Mouse (Mus musculus) embryo, embryonic 11 days (tissue): ENCODE results near the gene Snx20.

Source experiments
- DNase-seq: peaks from one replicate; pipeline ENCODE4 v3.0.0-alpha.2; 2015

Snx20 gene

GRCm38 (mm10) chr8:88642734-88643564 is 7.0 kb upstream of the Snx20 start:
- no peak for DNase-seq

DNA sequence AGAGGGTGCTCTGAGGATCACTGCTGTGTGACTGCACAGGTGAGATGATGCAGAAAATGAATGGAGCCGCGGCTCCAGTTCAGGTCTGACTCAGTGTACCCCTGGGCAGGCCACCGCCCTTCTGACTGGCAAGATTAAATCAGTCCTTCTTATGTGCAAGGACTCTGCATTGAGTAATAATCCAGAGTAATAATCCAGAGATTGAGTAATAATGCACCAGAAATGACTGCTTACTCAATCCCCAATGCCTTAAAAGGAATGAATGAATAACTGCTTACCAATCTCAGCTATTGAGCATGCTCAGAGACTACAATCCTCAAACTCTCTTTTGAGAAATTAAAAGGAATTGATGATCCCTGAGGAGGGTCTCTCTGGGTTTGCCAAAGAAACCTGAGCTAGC is 3.0 kb upstream of the Snx20 start:
- DNase-seq: no peak

GRCm38 (mm10) chr8:88637092-88638000 is 1.4 kb upstream of the Snx20 start:
- DNase-seq: no peak

DNA sequence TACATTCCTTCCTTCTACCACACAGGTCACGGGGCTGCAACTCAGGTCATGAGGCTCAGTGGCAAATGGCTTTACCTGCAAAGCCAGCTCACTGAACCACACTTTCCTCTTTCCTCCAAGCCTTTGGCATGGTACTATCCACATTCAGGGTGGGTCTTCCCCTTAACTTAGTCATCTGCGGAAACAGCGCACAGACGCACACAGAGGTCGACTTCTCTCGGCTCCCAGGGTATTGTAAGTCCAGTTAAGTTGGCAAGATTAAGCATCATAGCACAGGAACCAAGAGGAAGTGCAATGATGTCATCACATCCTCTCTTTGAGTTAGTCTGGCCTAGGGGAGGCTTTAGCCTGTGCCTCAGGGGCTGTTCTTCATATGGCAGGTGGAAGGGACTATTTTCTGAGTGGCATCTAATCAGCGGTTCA is 2.6 kb downstream of the Snx20 start:
- no peak for DNase-seq

- DNase-seq: no peak
Observed at GRCm38 (mm10) chr8:88631081-88631480, 4.8 kb downstream of the Snx20 start.

- no peak for DNase-seq
Observed at GRCm38 (mm10) chr8:88630225-88630624, 5.7 kb downstream of the Snx20 start.

GRCm38 (mm10) chr8:88628001-88628774 is 7.7 kb downstream of the Snx20 start:
- peak; percentile 39 for DNase-seq

DNA sequence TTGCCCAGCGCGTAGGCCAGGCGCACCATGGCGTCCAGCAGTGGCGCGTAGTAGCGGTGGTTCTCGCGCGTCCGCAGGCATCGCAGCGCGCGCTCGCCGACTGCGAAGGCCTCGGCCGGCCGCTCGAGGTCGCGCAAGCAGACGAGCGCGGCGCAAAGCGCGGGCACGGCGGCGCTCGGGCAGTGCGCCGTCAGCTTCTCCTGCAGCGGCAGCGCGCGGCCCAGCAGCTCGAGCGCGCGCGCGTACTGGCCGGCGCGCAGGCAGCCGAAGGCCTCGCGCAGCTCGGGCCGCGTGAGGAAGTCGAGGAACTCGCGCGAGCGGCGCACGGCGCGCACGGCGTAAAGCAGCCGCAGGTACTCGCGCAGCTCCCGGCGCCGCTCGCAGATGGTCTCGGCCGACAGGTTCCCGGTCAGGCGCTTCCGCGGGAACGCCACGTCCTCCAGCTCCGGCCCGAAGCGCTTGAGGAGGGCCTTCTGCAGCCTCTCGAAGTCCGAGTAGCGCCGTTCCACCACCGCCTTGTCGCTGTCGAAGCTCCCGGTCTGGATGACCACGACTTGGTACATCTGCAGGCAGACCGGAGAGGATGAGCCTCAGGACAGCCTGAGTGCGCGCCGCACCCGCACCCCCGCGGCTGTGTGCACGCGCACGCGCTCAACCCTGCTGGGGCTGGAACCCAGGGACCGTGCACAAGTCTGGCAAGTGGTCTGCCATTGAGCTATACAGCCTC is 8.5 kb downstream of the Snx20 start:
- peak; percentile 96 for DNase-seq

GRCm38 (mm10) chr8:88626940-88627264 is 9.0 kb downstream of the Snx20 start:
- no peak for DNase-seq

GRCm38 (mm10) chr8:88626433-88626832 is 9.5 kb downstream of the Snx20 start:
- no peak for DNase-seq

DNA sequence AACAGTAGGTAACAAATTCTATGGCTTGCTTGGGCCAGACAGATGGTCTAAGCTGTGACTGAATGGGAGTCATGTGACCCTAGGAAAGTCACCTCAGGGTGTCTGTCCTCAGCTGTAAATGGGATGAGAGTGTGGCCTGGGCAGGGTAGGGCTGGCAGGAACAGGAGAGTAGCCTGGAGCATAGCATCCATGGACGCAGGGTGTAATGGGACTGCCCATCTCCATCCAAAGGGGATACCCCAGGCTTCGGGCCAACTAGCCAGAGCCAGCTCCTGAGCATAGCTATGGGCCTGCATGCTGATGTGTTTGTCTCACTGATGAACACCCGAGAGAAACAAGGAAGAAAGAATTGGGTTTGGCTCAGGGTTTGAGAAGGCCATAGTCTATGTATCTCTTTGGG is 11.7 kb downstream of the Snx20 start:
- no peak for DNase-seq

GRCm38 (mm10) chr8:88623351-88623750 is 12.6 kb downstream of the Snx20 start:
- no peak for DNase-seq

GRCm38 (mm10) chr8:88621408-88621807 is 14.5 kb downstream of the Snx20 start:
- DNase-seq: peak; percentile 82

DNA sequence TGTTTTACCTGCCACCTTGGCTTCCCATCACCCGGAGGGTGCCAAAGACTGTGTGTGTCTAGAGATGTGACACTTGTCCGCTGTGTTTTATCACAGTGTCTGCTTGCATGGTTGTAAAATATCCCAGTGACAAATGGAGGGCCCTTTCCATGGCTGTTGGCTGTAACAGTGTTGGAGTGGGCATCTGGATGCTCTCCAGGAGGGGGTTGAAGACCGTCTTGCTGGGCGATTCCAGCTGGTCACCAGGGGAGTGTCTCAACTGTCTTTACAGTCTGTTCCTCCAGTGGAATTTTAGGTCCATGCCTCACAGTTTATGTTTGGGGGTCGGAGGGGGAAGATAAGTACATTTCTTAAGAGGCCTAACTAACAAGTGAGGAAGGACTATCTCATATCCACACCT is 15.0 kb downstream of the Snx20 start:
- DNase-seq: no peak

- DNase-seq: no peak
Observed at GRCm38 (mm10) chr8:88619513-88619912, 16.4 kb downstream of the Snx20 start.

DNA sequence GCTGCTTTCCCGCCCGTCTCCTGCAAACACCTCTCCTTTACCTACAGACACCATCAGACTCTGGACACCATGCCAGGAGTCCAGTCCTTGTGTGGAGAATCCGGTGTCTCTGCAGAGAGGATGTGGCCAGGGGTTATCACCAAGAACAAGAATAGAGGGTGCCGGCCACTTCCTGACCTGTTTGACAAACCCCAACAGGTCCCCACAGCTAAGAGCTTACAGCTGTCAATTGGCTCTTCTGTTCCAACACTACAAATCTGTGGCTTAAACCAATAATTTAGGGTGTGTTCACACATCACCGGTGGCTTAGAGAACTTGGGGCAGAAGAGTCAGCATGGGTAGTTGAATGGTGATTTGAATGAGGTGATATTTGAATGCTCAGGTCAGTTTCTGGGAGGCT is 17.3 kb downstream of the Snx20 start:
- DNase-seq: no peak

DNA sequence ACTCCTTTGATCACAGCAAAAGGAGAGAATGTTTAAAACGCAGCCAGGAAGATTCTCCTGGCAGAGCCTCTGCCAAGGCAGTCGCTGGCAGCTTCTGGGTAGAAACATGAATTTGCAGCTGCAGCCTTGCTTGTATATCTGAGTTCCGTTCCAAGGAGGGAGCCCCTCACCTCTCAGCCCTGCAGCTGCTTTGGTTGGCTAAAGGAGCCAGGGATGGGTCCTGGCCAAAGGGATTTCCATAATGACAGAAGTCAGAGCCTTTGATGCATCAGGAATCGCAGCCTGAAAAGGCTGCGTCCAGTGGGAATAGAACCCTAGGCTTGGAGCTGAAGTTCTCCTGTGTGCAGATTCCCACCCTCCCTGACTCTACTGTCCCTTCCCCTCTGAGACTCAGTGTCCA is 20.9 kb downstream of the Snx20 start:
- DNase-seq: no peak

- DNase-seq: no peak
Observed at GRCm38 (mm10) chr8:88610271-88610670, 25.7 kb downstream of the Snx20 start.

- DNase-seq: no peak
Observed at GRCm38 (mm10) chr8:88609036-88609435, 26.9 kb downstream of the Snx20 start.

DNA sequence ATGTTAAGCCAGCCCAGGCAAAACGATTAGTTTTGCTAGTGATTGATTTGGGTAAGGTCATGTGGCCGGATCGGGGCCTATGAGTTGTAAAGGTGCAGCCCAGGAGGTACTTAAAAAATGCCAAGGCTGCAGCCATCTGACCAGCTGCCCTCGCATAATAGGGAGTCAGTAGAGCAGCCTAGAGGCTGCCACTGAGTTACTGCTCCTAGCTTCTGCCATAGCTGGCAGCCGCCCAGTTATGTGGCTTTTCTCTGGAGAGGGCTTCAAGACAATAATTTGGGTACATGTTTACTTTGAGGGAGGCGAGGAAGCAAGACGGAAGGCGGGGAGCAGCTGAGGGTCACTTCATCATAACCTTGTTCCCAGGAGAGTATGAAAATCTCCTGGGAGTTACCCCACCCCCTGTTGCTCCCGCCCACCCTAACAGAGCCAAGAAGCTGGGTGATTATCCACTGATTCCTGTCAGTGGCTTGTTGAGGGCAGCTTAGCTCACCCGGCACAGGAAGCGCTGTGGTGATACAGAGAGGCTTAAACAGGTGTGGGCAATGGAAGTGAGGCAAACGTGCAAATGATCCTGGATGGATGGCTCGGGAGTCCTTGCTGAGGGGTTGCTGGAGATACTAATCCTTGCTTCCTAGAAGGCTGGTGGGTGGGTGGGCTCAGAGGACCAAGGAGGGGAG is 30.4 kb downstream of the Snx20 start:
- DNase-seq: peak; percentile 36

DNA sequence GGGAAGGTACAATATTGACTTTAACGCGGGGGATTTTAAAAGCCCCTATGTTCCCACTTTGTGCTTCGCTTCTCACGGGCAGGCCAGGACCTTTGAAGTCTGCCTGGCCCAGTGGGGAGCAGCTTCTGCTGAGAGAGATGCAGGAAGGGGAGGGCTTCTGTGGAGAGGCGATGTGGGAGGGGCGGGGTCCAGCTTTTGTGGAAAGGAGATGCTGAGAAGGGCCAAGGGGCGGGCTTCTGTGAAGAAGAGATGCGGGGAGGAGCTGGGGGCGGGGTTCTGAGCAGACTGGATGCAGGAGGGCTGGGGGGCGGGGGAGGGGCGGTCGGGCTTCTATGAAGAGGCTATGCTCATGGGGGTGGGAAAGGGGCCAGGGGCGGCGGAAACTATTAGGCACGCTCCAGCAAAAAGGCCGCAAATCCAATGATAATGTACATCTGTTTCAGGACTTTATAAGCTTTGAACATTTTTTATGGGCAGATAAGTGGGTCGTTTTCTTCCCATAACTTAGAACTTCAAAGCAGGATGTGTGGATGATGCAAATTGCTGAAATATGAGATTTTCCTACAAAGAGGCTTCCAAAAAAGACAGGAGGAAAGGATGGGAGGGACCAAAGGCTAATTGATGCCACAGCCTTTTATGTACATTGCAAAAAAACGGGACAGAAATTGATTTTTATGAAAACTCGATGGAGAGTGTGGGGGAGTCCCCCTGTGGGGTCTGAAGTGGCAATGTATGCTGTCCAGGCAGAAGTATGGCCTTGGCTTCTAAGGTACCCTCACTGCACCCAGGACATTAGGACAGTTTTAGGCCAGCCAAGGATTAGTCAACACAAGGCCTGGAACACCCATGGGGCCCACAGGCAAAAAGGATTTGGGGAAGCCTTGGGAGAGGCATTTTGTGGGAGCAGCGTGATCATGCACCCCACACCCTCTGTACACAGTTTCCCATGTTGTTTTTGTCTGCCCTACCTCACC is 31.6 kb downstream of the Snx20 start:
- DNase-seq: peak; percentile 97
